Mouse (Mus musculus): ENCODE results near the gene Ubald1.

GRCm38 (mm10) chr16:4861392-4861791, 18.7 kb downstream of the Ubald1 start:
- peak in 1 of 2 experiments; percentile 52; a peak in 2 of 4 replicates for TF ChIP-seq CTCF (conservative IDR thresholded peaks at IDR 0.05 in 1 of 2, IDR thresholded peaks at IDR 0.05 in 1 of 2; ENCODE audit: low read depth in 2 of 2, low read length in 2 of 2)
- TF ChIP-seq POLR2A (IDR thresholded peaks at IDR 0.05; ENCODE audit: low read depth, low read length): no peak
- TF ChIP-seq IRF4 (IDR thresholded peaks at IDR 0.05; ENCODE audit: low read depth, low read length): no peak
- no peak for TF ChIP-seq GABPA (IDR thresholded peaks at IDR 0.05; ENCODE audit: insufficient replicate concordance, low read depth, low read length)
- TF ChIP-seq MEF2A (IDR thresholded peaks at IDR 0.05; ENCODE audit: borderline replicate concordance, low read depth, low read length): no peak
- TF ChIP-seq USF2 (conservative IDR thresholded peaks at IDR 0.05; ENCODE audit: low read depth, low read length): no peak
